Mouse (Mus musculus) frontal cortex, adult (tissue): ENCODE measurements around the gene Rangrf.
"Not testable (repeated sequence)": the region's sequence is repeated elsewhere in the genome, so short reads cannot be mapped to it uniquely, and the experiment has no call there.

Experiments used
- ATAC-seq: cut with Nextera tagmentation; 2 replicates; pipeline ENCODE4 v1.9.2; 2017; ENCODE audit warnings: mild to moderate bottlenecking, moderate library complexity, mixed read lengths; ENCODE audit not compliant: low TSS enrichment

Rangrf gene

GRCm38 (mm10) chr11:68946001-68946400, 29.0 kb downstream of the Rangrf start:
- ATAC-seq: no peak

GRCm38 (mm10) chr11:68945245-68945644, 29.7 kb downstream of the Rangrf start:
- ATAC-seq: no peak

- ATAC-seq: no peak
These were observed 32.3 kb downstream of the Rangrf start for GRCm38 (mm10) chr11:68942731-68943130.

- no peak for ATAC-seq
These were observed 34.5 kb downstream of the Rangrf start for GRCm38 (mm10) chr11:68940516-68940915.

GRCm38 (mm10) chr11:68939451-68940304, 35.3 kb downstream of the Rangrf start:
- ATAC-seq: peak; percentile 98

GRCm38 (mm10) chr11:68936951-68937350, 38.0 kb downstream of the Rangrf start:
- ATAC-seq: not testable (repeated sequence)

- no peak for ATAC-seq
These were observed 41.0 kb downstream of the Rangrf start for GRCm38 (mm10) chr11:68933885-68934507.

GRCm38 (mm10) chr11:68929947-68930346, 45.0 kb downstream of the Rangrf start:
- no peak for ATAC-seq

GRCm38 (mm10) chr11:68926981-68927380, 48.0 kb downstream of the Rangrf start, which contains the start of gene Odf4:
Odf4 (minus strand) TSS chr11:68927081.
- no peak for ATAC-seq

GRCm38 (mm10) chr11:68924749-68925148, 50.2 kb downstream of the Rangrf start:
- ATAC-seq: no peak

GRCm38 (mm10) chr11:68923191-68923590, 51.8 kb downstream of the Rangrf start:
- no peak for ATAC-seq
